Mouse (Mus musculus): ENCODE data around the gene Lmx1b.

DNA sequence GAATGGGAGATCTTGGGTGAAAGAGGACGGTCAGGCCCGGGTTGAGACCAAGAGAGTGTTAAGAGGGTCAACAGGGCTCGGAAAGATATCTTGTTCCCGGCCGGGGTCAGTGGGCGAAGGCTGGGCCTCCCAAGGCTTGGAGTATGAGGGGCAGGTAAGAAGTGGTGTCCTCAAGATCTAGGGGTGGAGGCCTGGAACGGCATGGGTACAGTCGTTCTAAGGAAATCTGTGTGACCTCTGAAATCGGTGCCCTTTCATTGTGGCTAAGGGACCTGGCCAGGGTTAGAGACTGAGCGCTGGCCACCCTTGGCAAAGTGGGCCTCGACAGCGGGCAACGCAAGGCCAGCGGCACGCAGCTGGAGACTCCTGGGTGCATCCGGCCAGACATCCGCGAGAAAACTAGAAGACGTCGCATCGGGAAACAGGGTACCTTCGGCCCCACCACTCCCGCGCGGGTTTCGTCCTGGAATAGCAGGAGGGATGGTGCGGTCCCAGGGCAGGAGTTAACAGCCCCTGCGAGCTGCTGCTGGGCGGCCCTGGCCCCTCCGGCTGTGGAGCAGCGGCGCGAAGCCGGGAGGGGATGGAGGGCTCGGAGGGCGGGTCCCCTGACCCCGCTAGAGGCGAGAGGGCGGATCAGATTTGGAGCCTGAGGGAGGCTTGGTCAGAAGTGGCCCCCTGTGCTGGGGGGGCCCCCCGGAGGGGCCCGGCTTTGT lies 1.7 kb upstream of the Lmx1b start:
- TF ChIP-seq CTCF (IDR thresholded peaks at IDR 0.05; ENCODE audit: borderline replicate concordance, extremely low read depth, insufficient read depth, insufficient read length) (no peak), POLR2A (IDR thresholded peaks at IDR 0.05; ENCODE audit: borderline replicate concordance, extremely low read depth, insufficient read depth, insufficient read length, poor library complexity, severe bottlenecking) (no peak)
